Mouse (Mus musculus): ENCODE measurements around the gene Olfr1110.

DNA sequence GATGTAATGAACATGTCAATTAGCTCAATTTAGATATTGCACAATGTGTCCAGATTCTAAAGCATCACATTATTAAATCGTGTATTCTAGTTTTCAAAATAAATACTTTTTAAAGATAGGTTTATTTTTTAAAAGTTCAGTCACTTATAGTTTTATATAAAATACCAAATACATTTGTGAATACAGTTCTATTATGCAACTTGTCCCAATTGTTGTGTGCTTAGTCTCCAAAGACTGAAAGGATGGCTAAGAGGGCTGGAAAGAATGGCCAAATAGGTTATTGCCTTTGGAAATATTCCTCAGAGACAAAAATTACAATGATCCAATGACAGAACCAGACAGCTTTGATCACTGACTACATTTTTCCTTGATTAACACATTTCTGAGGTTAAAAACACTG, 47.4 kb upstream of the Olfr1110 start, which contains the start of gene Olfr1112:
- TF ChIP-seq CTCF (IDR thresholded peaks at IDR 0.05; ENCODE audit: low read depth, low read length) = no peak
- TF ChIP-seq POLR2A (IDR thresholded peaks at IDR 0.05; ENCODE audit: insufficient read depth, low read length) = no peak
- TF ChIP-seq EP300 (IDR thresholded peaks at IDR 0.05; ENCODE audit: insufficient read depth, low read depth, low read length) = no peak
